Mouse (Mus musculus) cortical plate, adult 2 months (tissue): ENCODE results near the gene Dcst2. TPM values are rescaled to one million over a fixed set of nuclear protein-coding genes. Genes with fewer than 3 reads are reported as not detected.

ENCODE experiments used
- H3K27ac ChIP-seq: fragments of 200-500 bp; 2 replicates; pipeline ENCODE4 v1.5.1; 2012; ENCODE audit warnings: low read length, control low read depth, inconsistent platforms; ENCODE audit not compliant: insufficient read depth
- H3K4me1 ChIP-seq: fragments of 200-500 bp; 2 replicates; pipeline ENCODE4 v1.6.1; 2011; ENCODE audit warnings: low read length; ENCODE audit not compliant: control insufficient read depth, insufficient read depth
- H3K4me3 ChIP-seq: fragments of 200-500 bp; 2 replicates; pipeline ENCODE4 v1.5.1; 2011; ENCODE audit warnings: mild to moderate bottlenecking, low read length, control low read depth; ENCODE audit not compliant: insufficient read depth
- CTCF ChIP-seq: fragments of 200-500 bp; IDR thresholded peaks from 2 replicates; pipeline ENCODE4 v1.5.1; 2011; ENCODE audit warnings: mild to moderate bottlenecking, control low read depth, low read length; ENCODE audit not compliant: insufficient read depth; ENCODE audit errors: extremely low read depth
- POLR2A ChIP-seq: fragments of 200-500 bp; IDR thresholded peaks from 2 replicates; pipeline ENCODE4 v1.6.1; 2011; ENCODE audit warnings: mild to moderate bottlenecking, low read length, control low read depth; ENCODE audit not compliant: insufficient read depth; ENCODE audit errors: extremely low read depth
- polyA plus RNA-seq: library from polyadenylated mRNA; depleted of rRNA; stranded (reverse); fragments of >200 nt; gene quantifications from 2 replicates; pipeline ENCODE4 v1.2.3, GENCODE M21; 2012

Dcst2 gene
- polyA plus RNA-seq, 1 experiment = 0.75 TPM

- Histone ChIP-seq H3K4me3 (no peak overlapping the region), H3K27ac (no peak overlapping the region), H3K4me1 (no peaks in the 10 kb centered on the region)
- TF ChIP-seq CTCF (peak; percentile 93), POLR2A (no peak)
These were observed 21.3 kb upstream of the Dcst2 start for GRCm38 (mm10) chr3:89340465-89340864.

GRCm38 (mm10) chr3:89341794-89342193 is 20.0 kb upstream of the Dcst2 start:
- TF ChIP-seq CTCF (no peak), POLR2A (no peak)
- H3K4me3 ChIP-seq = no peak overlapping the region
- H3K27ac ChIP-seq = no peak overlapping the region
- no peaks in the 10 kb centered on the region for H3K4me1 ChIP-seq

- Histone ChIP-seq H3K4me3 (no peak overlapping the region), H3K4me1 (no peaks in the 10 kb centered on the region), H3K27ac (no peak overlapping the region)
- TF ChIP-seq POLR2A = no peak
- no peak for TF ChIP-seq CTCF
These were observed 18.5 kb upstream of the Dcst2 start for GRCm38 (mm10) chr3:89343279-89343678.

- no peak overlapping the region for H3K27ac ChIP-seq
- no peaks in the 10 kb centered on the region for H3K4me1 ChIP-seq
- TF ChIP-seq POLR2A = no peak
- TF ChIP-seq CTCF = no peak
- H3K4me3 ChIP-seq = no peak overlapping the region
These were observed 14.8 kb upstream of the Dcst2 start for GRCm38 (mm10) chr3:89346815-89347540.

GRCm38 (mm10) chr3:89347916-89348315 is 13.9 kb upstream of the Dcst2 start:
- no peak overlapping the region for H3K27ac ChIP-seq
- peak overlapping the region; percentile 93; the same call in 1 of the 2 replicates for H3K4me3 ChIP-seq
- no peaks in the 10 kb centered on the region for H3K4me1 ChIP-seq
- TF ChIP-seq CTCF = no peak
- TF ChIP-seq POLR2A = no peak

- no peaks in the 10 kb centered on the region for H3K4me1 ChIP-seq
- peak overlapping the region; percentile 54; the same call in 1 of the 2 replicates for H3K27ac ChIP-seq
- TF ChIP-seq CTCF (no peak), POLR2A (no peak)
- H3K4me3 ChIP-seq = peak overlapping the region; percentile 93
These were observed 12.6 kb upstream of the Dcst2 start for GRCm38 (mm10) chr3:89348911-89349868.

- H3K4me1 ChIP-seq = no peaks in the 10 kb centered on the region
- no peak for TF ChIP-seq CTCF
- TF ChIP-seq POLR2A = peak; percentile 91
- H3K27ac ChIP-seq = peak within 1 kb of the TSS; percentile 54
- H3K4me3 ChIP-seq = peak within 1 kb of the TSS; percentile 93
These were observed 11.8 kb upstream of the Dcst2 start, which contains the start of gene Adam15 for GRCm38 (mm10) chr3:89349869-89350501. Gene Adam15, minus strand, starts transcription at chr3:89349996.

- no peak overlapping the region; the same call in 1 of the 2 replicates for H3K4me3 ChIP-seq
- H3K27ac ChIP-seq = no peak overlapping the region
- H3K4me1 ChIP-seq = no peaks in the 10 kb centered on the region
- TF ChIP-seq POLR2A = no peak
- no peak for TF ChIP-seq CTCF
These were observed 10.5 kb upstream of the Dcst2 start for GRCm38 (mm10) chr3:89351271-89351670.

- Histone ChIP-seq H3K4me3 (no peak overlapping the region), H3K4me1 (no peaks in the 10 kb centered on the region), H3K27ac (no peak overlapping the region)
- TF ChIP-seq CTCF (peak; percentile 88), POLR2A (no peak)
These were observed 6.8 kb upstream of the Dcst2 start for GRCm38 (mm10) chr3:89354816-89355511.
